Mouse (Mus musculus) yolk sac, embryonic 10.5 days (tissue): ENCODE measurements around the gene Zfp367.

ENCODE experiments used
- DNase-seq: peaks from one replicate; pipeline ENCODE4 v3.0.0-alpha.2; 2017; ENCODE audit warnings: low spot score

Zfp367 gene

GRCm38 (mm10) chr13:64091006-64091405, 62.0 kb downstream of the Zfp367 start:
- no peak for DNase-seq

GRCm38 (mm10) chr13:64090278-64090677, 62.7 kb downstream of the Zfp367 start:
- no peak for DNase-seq

- DNase-seq = no peak
Measured at GRCm38 (mm10) chr13:64089130-64089529, 63.9 kb downstream of the Zfp367 start, which contains the start of gene Hsd17b3. Hsd17b3 (minus strand) TSS chr13:64089230.

DNA sequence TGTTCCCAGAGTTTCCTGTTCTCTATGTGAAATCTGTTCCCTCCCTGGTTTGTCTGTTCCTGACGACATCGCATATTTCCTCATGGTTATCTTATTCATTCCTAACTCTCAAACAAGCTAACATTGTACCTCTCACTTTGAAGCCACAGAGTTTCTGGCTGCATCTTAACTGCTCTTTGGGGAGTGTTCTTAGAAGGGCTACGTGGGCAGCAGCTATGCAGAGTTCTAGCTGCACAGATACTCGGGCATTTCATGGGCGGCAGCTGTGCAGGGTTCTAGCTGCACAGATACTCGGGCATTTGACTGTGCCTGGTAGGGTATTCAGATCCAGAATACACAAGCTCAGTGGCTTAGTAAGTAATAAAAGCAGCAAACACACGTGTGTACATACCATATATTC, 64.9 kb downstream of the Zfp367 start:
- DNase-seq = no peak

DNA sequence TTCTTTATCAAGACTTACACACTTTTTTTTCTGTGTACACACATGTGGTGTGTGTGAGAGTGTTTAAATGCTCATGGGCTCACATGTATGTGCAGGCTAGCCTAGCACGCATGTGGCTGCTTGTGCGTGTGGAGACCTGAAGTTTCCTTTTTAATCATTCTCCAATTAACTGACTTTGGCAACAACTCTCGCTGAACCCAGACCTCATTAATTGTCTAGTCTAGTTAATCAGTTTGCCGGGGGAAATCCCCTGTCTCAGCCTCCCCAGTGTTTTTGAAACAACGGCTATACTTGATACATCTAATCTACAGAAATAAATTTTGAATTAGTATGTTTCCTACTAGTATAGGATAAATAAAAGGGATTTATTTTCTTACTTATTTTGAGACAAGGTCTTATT, 67.0 kb downstream of the Zfp367 start:
- DNase-seq = no peak

DNA sequence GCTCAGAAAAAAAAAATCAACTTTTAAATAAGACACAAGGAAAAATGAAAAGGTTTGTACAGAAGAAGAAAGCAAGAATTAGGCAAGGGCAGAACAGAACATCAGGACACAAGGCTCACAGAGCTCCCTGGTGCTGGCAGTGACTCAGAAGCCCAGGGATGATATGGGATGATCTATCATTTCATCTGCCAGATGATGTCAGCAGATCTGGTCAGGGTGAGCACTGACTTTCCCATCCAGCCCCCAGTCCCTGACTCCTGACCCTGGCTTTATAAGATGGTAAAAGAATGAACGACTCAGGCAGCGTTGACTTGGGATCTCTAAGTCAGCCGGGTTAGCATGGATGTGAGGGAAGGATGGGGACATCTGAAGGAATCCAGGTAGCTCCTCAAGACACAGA, 69.7 kb downstream of the Zfp367 start:
- DNase-seq = no peak
